Mouse (Mus musculus) C2C12 (cell line): ENCODE measurements around the gene Ghitm.

Experiments used
- CEBPB ChIP-seq: IDR thresholded peaks from one replicate; pipeline ENCODE4 v1.6.1; 2011; ENCODE audit warnings: low read depth, mild to moderate bottlenecking, control low read depth, moderate library complexity
- CTCF ChIP-seq: IDR thresholded peaks from one replicate; pipeline ENCODE4 v1.5.1; 2011; ENCODE audit not compliant: control insufficient read depth, insufficient read depth, insufficient read length
- FOSL1 ChIP-seq: IDR thresholded peaks from one replicate; pipeline ENCODE4 v1.8.0; 2011; ENCODE audit warnings: mild to moderate bottlenecking, low read length; ENCODE audit not compliant: poor library complexity, insufficient read depth, severe bottlenecking
- MAX ChIP-seq: IDR thresholded peaks from one replicate; pipeline ENCODE4 v1.6.1; 2011; ENCODE audit warnings: mild to moderate bottlenecking, control low read depth
- MYOD1 ChIP-seq: IDR thresholded peaks from one replicate; pipeline ENCODE4 v1.6.1; 2011; ENCODE audit warnings: low read depth; ENCODE audit not compliant: control insufficient read depth, insufficient read length
- MYOG ChIP-seq: IDR thresholded peaks from one replicate; pipeline ENCODE4 v1.6.1; 2011; ENCODE audit not compliant: control insufficient read depth, insufficient read length; ENCODE audit errors: extremely low read depth
- USF1 ChIP-seq: IDR thresholded peaks from one replicate; pipeline ENCODE4 v1.6.1; 2011; ENCODE audit warnings: low read depth, mild to moderate bottlenecking, control low read depth, moderate library complexity

DNA sequence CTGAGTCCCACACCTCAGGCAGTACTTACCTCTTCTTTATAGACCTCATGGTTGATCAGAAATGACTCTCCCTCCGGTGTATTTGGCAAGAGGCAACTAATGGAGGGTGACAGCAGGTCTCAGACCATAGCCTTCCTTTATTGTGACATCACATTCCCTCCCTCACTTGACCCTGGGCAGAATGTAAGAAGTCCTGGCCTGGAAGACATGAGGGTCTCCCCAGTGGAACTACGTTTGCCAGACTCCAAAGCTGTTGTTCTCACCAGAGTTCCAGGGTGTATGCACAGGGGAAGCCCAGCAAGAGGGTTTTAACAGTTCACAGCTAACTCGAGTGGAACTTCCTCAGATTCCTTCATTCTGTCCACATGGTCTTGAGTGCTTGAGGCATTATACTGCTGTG, 21.1 kb downstream of the Ghitm start, which contains the start of gene 2610528A11Rik:
- TF ChIP-seq CTCF: no peak
- no peak for TF ChIP-seq USF1
- no peak for TF ChIP-seq MYOD1
- TF ChIP-seq CEBPB: no peak
- TF ChIP-seq MAX: no peak
- no peak for TF ChIP-seq MYOG
- TF ChIP-seq FOSL1: no peak
